Mouse (Mus musculus) c-Kit-negative CD71-positive TER-119-positive erythroid progenitor cells, embryonic 14.5 days (primary cell): ENCODE measurements around the gene Atl1.

Source experiments
- DNase-seq: peaks from one replicate; pipeline ENCODE4 v3.0.0-alpha.2; 2013; ENCODE audit warnings: low read depth, low spot score

Atl1 gene

GRCm38 (mm10) chr12:69939291-69939690 is 46.9 kb downstream of the Atl1 start:
- DNase-seq, result no peak

- no peak for DNase-seq
These were observed 49.4 kb downstream of the Atl1 start for GRCm38 (mm10) chr12:69941655-69942329.

GRCm38 (mm10) chr12:69945861-69946260 is 53.4 kb downstream of the Atl1 start:
- DNase-seq, result no peak

GRCm38 (mm10) chr12:69947502-69947901 is 55.1 kb downstream of the Atl1 start:
- DNase-seq, result no peak

- DNase-seq, result no peak
These were observed 65.0 kb downstream of the Atl1 start for GRCm38 (mm10) chr12:69957378-69957777.

- DNase-seq, result no peak
These were observed 70.1 kb downstream of the Atl1 start for GRCm38 (mm10) chr12:69962468-69962867.

GRCm38 (mm10) chr12:69963141-69963540 is 70.7 kb downstream of the Atl1 start:
- DNase-seq, result no peak

- no peak for DNase-seq
These were observed 73.2 kb downstream of the Atl1 start for GRCm38 (mm10) chr12:69965644-69966043.

GRCm38 (mm10) chr12:69966071-69966470 is 73.7 kb downstream of the Atl1 start:
- DNase-seq, result no peak

- DNase-seq, result no peak
These were observed 74.7 kb downstream of the Atl1 start for GRCm38 (mm10) chr12:69967112-69967511.

GRCm38 (mm10) chr12:69968154-69968553 is 75.7 kb downstream of the Atl1 start:
- no peak for DNase-seq

- no peak for DNase-seq
These were observed 81.3 kb downstream of the Atl1 start for GRCm38 (mm10) chr12:69973666-69974065.

- no peak for DNase-seq
These were observed 84.3 kb downstream of the Atl1 start for GRCm38 (mm10) chr12:69976688-69977087.

GRCm38 (mm10) chr12:69977376-69977998 is 85.1 kb downstream of the Atl1 start:
- no peak for DNase-seq

- no peak for DNase-seq
These were observed 90.5 kb downstream of the Atl1 start for GRCm38 (mm10) chr12:69982874-69983273.

GRCm38 (mm10) chr12:69985546-69985945 is 93.1 kb downstream of the Atl1 start:
- no peak for DNase-seq

- DNase-seq, result peak; percentile 42
These were observed 93.9 kb downstream of the Atl1 start for GRCm38 (mm10) chr12:69986241-69986762.

- DNase-seq, result peak; percentile 84
These were observed 94.5 kb downstream of the Atl1 start, which contains the start of gene Sav1 for GRCm38 (mm10) chr12:69986786-69987497. TSS of gene Sav1 (minus strand) at chr12:69987002.

GRCm38 (mm10) chr12:69995382-69995781 is 103.0 kb downstream of the Atl1 start:
- no peak for DNase-seq

- no peak for DNase-seq
These were observed 106.0 kb downstream of the Atl1 start for GRCm38 (mm10) chr12:69998186-69998983.

- no peak for DNase-seq
These were observed 112.7 kb downstream of the Atl1 start for GRCm38 (mm10) chr12:70005103-70005502.

- no peak for DNase-seq
These were observed 117.9 kb downstream of the Atl1 start for GRCm38 (mm10) chr12:70010356-70010755.
